Mouse (Mus musculus) lung, embryonic 15.5 days (tissue): ENCODE results near the gene Fgr. TPM values are rescaled to one million over a fixed set of nuclear protein-coding genes. Genes with fewer than 3 reads are reported as not detected.
A peak's percentile ranks its signal among the peaks of the same experiment; 100 is the strongest.

Experiments
- ATAC-seq: fragments of 200-750 bp; cut with Nextera tagmentation; 2 replicates; pipeline ENCODE4 v1.8.0; 2017; ENCODE audit warnings: moderate number of reproducible peaks, borderline replicate concordance; ENCODE audit not compliant: low FRiP score, low TSS enrichment; ENCODE audit errors: extremely low read depth
- H3K27ac ChIP-seq: fragments of 300-500 bp; sonication (generic); 2 replicates; pipeline ENCODE4 v1.5.1; 2015; ENCODE audit warnings: moderate library complexity, mild to moderate bottlenecking, inconsistent platforms
- H3K27me3 ChIP-seq: fragments of 300-500 bp; sonication (generic); 2 replicates; pipeline ENCODE4 v1.6.1; 2015; ENCODE audit warnings: inconsistent platforms
- H3K36me3 ChIP-seq: fragments of 300-500 bp; sonication (generic); 2 replicates; pipeline ENCODE4 v1.6.1; 2015; ENCODE audit warnings: inconsistent platforms
- H3K4me1 ChIP-seq: fragments of 300-500 bp; sonication (generic); 2 replicates; pipeline ENCODE4 v1.6.1; 2015; ENCODE audit warnings: inconsistent platforms
- H3K4me2 ChIP-seq: fragments of 300-500 bp; sonication (generic); 2 replicates; pipeline ENCODE4 v1.6.1; 2015; ENCODE audit warnings: inconsistent platforms, mild to moderate bottlenecking, moderate library complexity
- H3K4me3 ChIP-seq: fragments of 300-500 bp; sonication (generic); 2 replicates; pipeline ENCODE4 v1.5.1; 2015; ENCODE audit warnings: mild to moderate bottlenecking, inconsistent platforms
- H3K9ac ChIP-seq: fragments of 300-500 bp; sonication (generic); 2 replicates; pipeline ENCODE4 v1.6.1; 2015; ENCODE audit warnings: inconsistent platforms
- H3K9me3 ChIP-seq: fragments of 300-500 bp; sonication (generic); 2 replicates; pipeline ENCODE4 v1.6.1; 2016; ENCODE audit warnings: inconsistent platforms
- WGBS: fragments of 180-500 bp; shearing (Covaris S2); methylation state at CpG from one replicate; pipeline ENCODE4 v1.1.7; 2015; 5-methylcytosine and 5-hydroxymethylcytosine counted together
- polyA plus RNA-seq: library from polyadenylated mRNA; unstranded; fragments of >200 nt; fragmentation: Nextera tagmentation; extraction: Ambion mirVana; gene quantifications from 2 replicates; pipeline ENCODE4 v1.2.1, GENCODE M21; 2015

The Fgr gene
- polyA plus RNA-seq, 1 experiment from 2014 or later: 0.69 TPM

GRCm38 (mm10) chr4:133043798-133044646 lies 70.1 kb downstream of the Fgr start:
- Histone ChIP-seq H3K27me3 (no peaks in the 10 kb centered on the region), H3K27ac (peak overlapping the region; percentile 91), H3K4me3 (0 out of 2 replicates have a peak overlapping the region, but pooled peaks have one; percentile 20), H3K9me3 (no peaks in the 10 kb centered on the region), H3K9ac (peak overlapping the region; percentile 12; the same call in 1 of the 2 replicates), H3K4me2 (peak overlapping the region; percentile 94), H3K4me1 (peaks cover 97% of the 10 kb centered on the region), H3K36me3 (no peaks in the 10 kb centered on the region)
- WGBS: 37% methylated on average over 6 of the region's 6 CpGs
- ATAC-seq: no peak; the same call in 1 of the 2 replicates

GRCm38 (mm10) chr4:133044647-133045094 lies 70.8 kb downstream of the Fgr start:
- Histone ChIP-seq H3K4me1 (peaks cover 99% of the 10 kb centered on the region), H3K27ac (peak overlapping the region; percentile 91), H3K4me3 (no peak overlapping the region), H3K9ac (peak overlapping the region; percentile 7; the same call in 1 of the 2 replicates), H3K9me3 (no peaks in the 10 kb centered on the region), H3K36me3 (no peaks in the 10 kb centered on the region), H3K4me2 (peak overlapping the region; percentile 94), H3K27me3 (no peaks in the 10 kb centered on the region)
- 31% methylated on average over 6 of the region's 6 CpGs for WGBS
- ATAC-seq: no peak

- Histone ChIP-seq H3K27ac (peak overlapping the region; percentile 91), H3K9ac (no peak overlapping the region), H3K4me2 (peak overlapping the region; percentile 94), H3K9me3 (no peaks in the 10 kb centered on the region), H3K4me3 (no peak overlapping the region), H3K36me3 (no peaks in the 10 kb centered on the region), H3K27me3 (no peaks in the 10 kb centered on the region), H3K4me1 (peaks cover 100% of the 10 kb centered on the region)
- WGBS: 42% methylated on average over 11 of the region's 11 CpGs
- peak; percentile 34; the same call in 1 of the 2 replicates for ATAC-seq
Observed at GRCm38 (mm10) chr4:133045771-133046474, 72.0 kb downstream of the Fgr start.

- peak overlapping the region; percentile 14; the same call in 1 of the 2 replicates for H3K4me2 ChIP-seq
- H3K9ac ChIP-seq: no peak overlapping the region
- 33% methylated on average over 12 of the region's 12 CpGs for WGBS
- no peaks in the 10 kb centered on the region for H3K27me3 ChIP-seq
- no peak overlapping the region for H3K4me3 ChIP-seq
- H3K9me3 ChIP-seq: no peaks in the 10 kb centered on the region
- no peak for ATAC-seq
- H3K36me3 ChIP-seq: no peaks in the 10 kb centered on the region
- peak overlapping the region; percentile 91 for H3K27ac ChIP-seq
- H3K4me1 ChIP-seq: peaks cover 100% of the 10 kb centered on the region
Observed at GRCm38 (mm10) chr4:133046691-133047352, 72.9 kb downstream of the Fgr start.

- ATAC-seq: no peak
- H3K27ac ChIP-seq: peak overlapping the region; percentile 91
- no peaks in the 10 kb centered on the region for H3K36me3 ChIP-seq
- 0 out of 2 replicates have a peak overlapping the region, but pooled peaks have one; percentile 14 for H3K4me2 ChIP-seq
- no peak overlapping the region for H3K4me3 ChIP-seq
- H3K4me1 ChIP-seq: peaks cover 100% of the 10 kb centered on the region
- no peaks in the 10 kb centered on the region for H3K9me3 ChIP-seq
- no peaks in the 10 kb centered on the region for H3K27me3 ChIP-seq
- 18% methylated on average over 16 of the region's 16 CpGs for WGBS
- no peak overlapping the region for H3K9ac ChIP-seq
Observed at GRCm38 (mm10) chr4:133047353-133048105, 73.6 kb downstream of the Fgr start.

GRCm38 (mm10) chr4:133049071-133049920 lies 75.4 kb downstream of the Fgr start:
- H3K4me3 ChIP-seq: no peak overlapping the region

GRCm38 (mm10) chr4:133050196-133050836 lies 76.4 kb downstream of the Fgr start:
- no peak for ATAC-seq
- no peak overlapping the region for H3K4me3 ChIP-seq
- H3K9ac ChIP-seq: no peak overlapping the region
- no peak overlapping the region for H3K4me2 ChIP-seq
- no peaks in the 10 kb centered on the region for H3K27me3 ChIP-seq
- peak overlapping the region; percentile 25; the same call in 1 of the 2 replicates for H3K27ac ChIP-seq
- WGBS: 69% methylated on average over 9 of the region's 9 CpGs
- peaks cover 91% of the 10 kb centered on the region for H3K4me1 ChIP-seq
- H3K36me3 ChIP-seq: peaks cover 6% of the 10 kb centered on the region; the same call in 1 of the 2 replicates
- H3K9me3 ChIP-seq: no peaks in the 10 kb centered on the region

More at GRCm38 (mm10) chr4:133049071-133049920, 75.4 kb downstream of the Fgr start:
- Histone ChIP-seq H3K27ac (peak overlapping the region; percentile 8), H3K9ac (no peak overlapping the region), H3K36me3 (no peaks in the 10 kb centered on the region), H3K4me2 (no peak overlapping the region), H3K9me3 (no peaks in the 10 kb centered on the region), H3K4me1 (peaks cover 91% of the 10 kb centered on the region), H3K27me3 (no peaks in the 10 kb centered on the region)
- WGBS: 44% methylated on average over 19 of the region's 19 CpGs
- ATAC-seq: no peak

- Histone ChIP-seq H3K36me3 (peaks cover 8% of the 10 kb centered on the region; the same call in 1 of the 2 replicates), H3K27me3 (no peaks in the 10 kb centered on the region), H3K4me3 (no peak overlapping the region), H3K9me3 (no peaks in the 10 kb centered on the region), H3K9ac (no peak overlapping the region), H3K4me2 (no peak overlapping the region), H3K4me1 (peaks cover 91% of the 10 kb centered on the region), H3K27ac (no peak overlapping the region)
- no peak for ATAC-seq
- WGBS: 83% methylated on average over 6 of the region's 6 CpGs
Observed at GRCm38 (mm10) chr4:133050837-133051549, 77.1 kb downstream of the Fgr start.

- ATAC-seq: no peak
- no peak overlapping the region for H3K4me3 ChIP-seq
- 0 out of 2 replicates have a peak overlapping the region, but pooled peaks have one; percentile 45 for H3K27ac ChIP-seq
- WGBS: 57% methylated on average over 14 of the region's 14 CpGs
- no peak overlapping the region for H3K9ac ChIP-seq
- no peak overlapping the region for H3K4me2 ChIP-seq
- H3K9me3 ChIP-seq: no peaks in the 10 kb centered on the region
- no peaks in the 10 kb centered on the region for H3K27me3 ChIP-seq
- peaks cover 91% of the 10 kb centered on the region for H3K4me1 ChIP-seq
- peaks cover 8% of the 10 kb centered on the region; the same call in 1 of the 2 replicates for H3K36me3 ChIP-seq
Observed at GRCm38 (mm10) chr4:133051550-133051865, 77.6 kb downstream of the Fgr start.
